Mouse (Mus musculus): ENCODE results near the gene Znrf2. TPM values are rescaled to one million over a fixed set of nuclear protein-coding genes. Genes with fewer than 3 reads are reported as not detected.
"Not testable (repeated sequence)": the region's sequence is repeated elsewhere in the genome, so short reads cannot be mapped to it uniquely, and the experiment has no call there.

Gene Znrf2
- polyA plus RNA-seq, 1 experiment from 2014 or later = 37.6 TPM

GRCm38 (mm10) chr6:54852669-54853068 is 36.0 kb downstream of the Znrf2 start:
- 79% methylated on average over 2 of the region's 3 CpGs for WGBS (ENCODE audit: missing documents)
- no peaks in the 10 kb centered on the region for H3K36me3 ChIP-seq (ENCODE audit: inconsistent target)
- H3K27ac ChIP-seq = no peak overlapping the region
- H3K79me2 ChIP-seq (ENCODE audit: inconsistent target) = peaks cover 100% of the 10 kb centered on the region
- H3K4me3 ChIP-seq (ENCODE audit: inconsistent target) = no peak overlapping the region

GRCm38 (mm10) chr6:54854859-54855258 is 38.1 kb downstream of the Znrf2 start:
- no peak overlapping the region for H3K27ac ChIP-seq

GRCm38 (mm10) chr6:54855801-54856583 is 39.3 kb downstream of the Znrf2 start:
- Histone ChIP-seq H3K36me3 (ENCODE audit: inconsistent target) (no peaks in the 10 kb centered on the region), H3K79me2 (ENCODE audit: inconsistent target) (peaks cover 100% of the 10 kb centered on the region), H3K27ac (no peak overlapping the region), H3K4me3 (ENCODE audit: inconsistent target) (no peak overlapping the region)
- 83% methylated on average over 4 of the region's 4 CpGs for WGBS (ENCODE audit: missing documents)

More at GRCm38 (mm10) chr6:54854859-54855258, 38.1 kb downstream of the Znrf2 start:
- Histone ChIP-seq H3K79me2 (ENCODE audit: inconsistent target) (peaks cover 100% of the 10 kb centered on the region), H3K4me3 (ENCODE audit: inconsistent target) (no peak overlapping the region), H3K36me3 (ENCODE audit: inconsistent target) (no peaks in the 10 kb centered on the region)
- 77% methylated on average over 4 of the region's 4 CpGs for WGBS (ENCODE audit: missing documents)

- not testable (repeated sequence) for H3K27ac ChIP-seq; H3K36me3 ChIP-seq (ENCODE audit: inconsistent target); H3K4me3 ChIP-seq (ENCODE audit: inconsistent target)
- WGBS (ENCODE audit: missing documents) = no CpG with 5 or more reads among the region's 5 CpGs
- H3K79me2 ChIP-seq (ENCODE audit: inconsistent target) = peaks cover 100% of the 10 kb centered on the region
These were observed 42.4 kb downstream of the Znrf2 start for GRCm38 (mm10) chr6:54859159-54859558.

GRCm38 (mm10) chr6:54860180-54860579 is 43.5 kb downstream of the Znrf2 start:
- H3K36me3 ChIP-seq (ENCODE audit: inconsistent target) = 0 out of 2 replicates have a peak, but pooled peaks cover 4% of the 10 kb centered on the region
- no peak overlapping the region for H3K4me3 ChIP-seq (ENCODE audit: inconsistent target)
- peaks cover 100% of the 10 kb centered on the region for H3K79me2 ChIP-seq (ENCODE audit: inconsistent target)
- H3K27ac ChIP-seq = no peak overlapping the region

- Histone ChIP-seq H3K36me3 (ENCODE audit: inconsistent target) (0 out of 2 replicates have a peak, but pooled peaks cover 7% of the 10 kb centered on the region), H3K27ac (peak overlapping the region; percentile 70), H3K79me2 (ENCODE audit: inconsistent target) (peaks cover 82% of the 10 kb centered on the region), H3K4me3 (ENCODE audit: inconsistent target) (no peak overlapping the region)
- 67% methylated on average over 5 of the region's 5 CpGs for WGBS (ENCODE audit: missing documents)
These were observed 50.2 kb downstream of the Znrf2 start for GRCm38 (mm10) chr6:54866731-54867410.

GRCm38 (mm10) chr6:54867411-54867745 is 50.7 kb downstream of the Znrf2 start:
- Histone ChIP-seq H3K79me2 (ENCODE audit: inconsistent target) (peaks cover 82% of the 10 kb centered on the region), H3K27ac (peak overlapping the region; percentile 70), H3K4me3 (ENCODE audit: inconsistent target) (no peak overlapping the region), H3K36me3 (ENCODE audit: inconsistent target) (0 out of 2 replicates have a peak, but pooled peaks cover 7% of the 10 kb centered on the region)
- 7% methylated on average over 4 of the region's 4 CpGs for WGBS (ENCODE audit: missing documents)

GRCm38 (mm10) chr6:54873029-54873428 is 56.3 kb downstream of the Znrf2 start:
- WGBS (ENCODE audit: missing documents) = 91% methylated on average over 5 of the region's 5 CpGs
- no peak overlapping the region for H3K4me3 ChIP-seq (ENCODE audit: inconsistent target)
- peaks cover 9% of the 10 kb centered on the region; the same call in 1 of the 2 replicates for H3K36me3 ChIP-seq (ENCODE audit: inconsistent target)
- peaks cover 99% of the 10 kb centered on the region for H3K79me2 ChIP-seq (ENCODE audit: inconsistent target)
- no peak overlapping the region for H3K27ac ChIP-seq

GRCm38 (mm10) chr6:54876782-54877181 is 60.1 kb downstream of the Znrf2 start:
- H3K79me2 ChIP-seq (ENCODE audit: inconsistent target) = peaks cover 99% of the 10 kb centered on the region
- H3K36me3 ChIP-seq (ENCODE audit: inconsistent target) = peaks cover 12% of the 10 kb centered on the region; the same call in 1 of the 2 replicates
- WGBS (ENCODE audit: missing documents) = 76% methylated on average over 5 of the region's 5 CpGs
- H3K4me3 ChIP-seq (ENCODE audit: inconsistent target) = no peak overlapping the region
- H3K27ac ChIP-seq = no peak overlapping the region

GRCm38 (mm10) chr6:54877651-54878050 is 60.9 kb downstream of the Znrf2 start:
- WGBS (ENCODE audit: missing documents) = 92% methylated on average over 3 of the region's 3 CpGs

GRCm38 (mm10) chr6:54878546-54878945 is 61.8 kb downstream of the Znrf2 start:
- Histone ChIP-seq H3K36me3 (ENCODE audit: inconsistent target) (peaks cover 7% of the 10 kb centered on the region; the same call in 1 of the 2 replicates), H3K79me2 (ENCODE audit: inconsistent target) (peaks cover 98% of the 10 kb centered on the region), H3K4me3 (ENCODE audit: inconsistent target) (no peak overlapping the region), H3K27ac (no peak overlapping the region)

More at GRCm38 (mm10) chr6:54877651-54878050, 60.9 kb downstream of the Znrf2 start:
- H3K27ac ChIP-seq = no peak overlapping the region
- peaks cover 98% of the 10 kb centered on the region for H3K79me2 ChIP-seq (ENCODE audit: inconsistent target)
- H3K4me3 ChIP-seq (ENCODE audit: inconsistent target) = no peak overlapping the region
- H3K36me3 ChIP-seq (ENCODE audit: inconsistent target) = peaks cover 11% of the 10 kb centered on the region; the same call in 1 of the 2 replicates

GRCm38 (mm10) chr6:54880086-54880485 is 63.4 kb downstream of the Znrf2 start:
- H3K27ac ChIP-seq = no peak overlapping the region
- 98% methylated on average over 4 of the region's 4 CpGs for WGBS (ENCODE audit: missing documents)
- H3K4me3 ChIP-seq (ENCODE audit: inconsistent target) = no peak overlapping the region
- peaks cover 90% of the 10 kb centered on the region for H3K79me2 ChIP-seq (ENCODE audit: inconsistent target)
- peaks cover 9% of the 10 kb centered on the region; the same call in 1 of the 2 replicates for H3K36me3 ChIP-seq (ENCODE audit: inconsistent target)

GRCm38 (mm10) chr6:54883424-54883823 is 66.7 kb downstream of the Znrf2 start:
- H3K27ac ChIP-seq = no peak overlapping the region
- H3K79me2 ChIP-seq (ENCODE audit: inconsistent target) = peaks cover 80% of the 10 kb centered on the region
- no peak overlapping the region for H3K4me3 ChIP-seq (ENCODE audit: inconsistent target)
- WGBS (ENCODE audit: missing documents) = 71% methylated on average over 1 of the region's 2 CpGs
- H3K36me3 ChIP-seq (ENCODE audit: inconsistent target) = peaks cover 14% of the 10 kb centered on the region; the same call in 1 of the 2 replicates

- peaks cover 53% of the 10 kb centered on the region for H3K79me2 ChIP-seq (ENCODE audit: inconsistent target)
- H3K4me3 ChIP-seq (ENCODE audit: inconsistent target) = no peak overlapping the region
- peaks cover 28% of the 10 kb centered on the region; the same call in 1 of the 2 replicates for H3K36me3 ChIP-seq (ENCODE audit: inconsistent target)
- no peak overlapping the region for H3K27ac ChIP-seq
- 91% methylated on average over 7 of the region's 7 CpGs for WGBS (ENCODE audit: missing documents)
These were observed 69.5 kb downstream of the Znrf2 start for GRCm38 (mm10) chr6:54886195-54886594.

- no peak overlapping the region for H3K4me3 ChIP-seq (ENCODE audit: inconsistent target)
- H3K79me2 ChIP-seq (ENCODE audit: inconsistent target) = peaks cover 21% of the 10 kb centered on the region; the same call in 1 of the 2 replicates
- whole genome bisulfite sequencing (ENCODE audit: missing documents) = 92% methylated on average over 9 of the region's 9 CpGs
- H3K36me3 ChIP-seq (ENCODE audit: inconsistent target) = peaks cover 28% of the 10 kb centered on the region; the same call in 1 of the 2 replicates
- H3K27ac ChIP-seq = no peak overlapping the region
These were observed 73.5 kb downstream of the Znrf2 start for GRCm38 (mm10) chr6:54890221-54890620.
